Mouse (Mus musculus): ENCODE results near the gene Lpcat4. TPM values are rescaled to one million over a fixed set of nuclear protein-coding genes. Genes with fewer than 3 reads are reported as not detected.
A peak's percentile ranks its signal among the peaks of the same experiment; 100 is the strongest.

Gene Lpcat4
- total and polyA plus RNA-seq, 2 experiments from 2014 or later: 21.6 to 23.3 TPM

DNA sequence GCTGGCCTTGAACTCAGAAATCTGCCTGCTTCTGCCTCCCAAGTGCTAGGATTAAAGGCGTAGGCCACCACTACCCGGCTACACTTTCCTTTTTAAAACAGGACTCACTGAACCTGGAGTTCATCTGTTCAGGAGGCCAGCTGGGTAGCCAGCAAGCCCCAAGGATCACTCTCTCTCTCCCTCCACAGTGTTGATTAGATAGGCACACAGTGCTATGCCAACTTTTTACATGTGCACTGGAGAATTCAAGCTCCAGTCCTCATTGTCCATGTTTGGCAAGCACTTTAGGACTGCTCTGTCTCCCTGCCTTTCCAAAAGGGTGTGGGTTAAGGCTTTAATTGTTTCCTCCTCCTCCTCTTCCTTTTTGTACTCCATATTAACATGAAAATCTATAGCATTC lies 30.7 kb downstream of the Lpcat4 start:
- Histone ChIP-seq H3K27me3 (ENCODE audit: insufficient read depth, low read length) (no peaks in the 10 kb centered on the region), H3K4me1 (ENCODE audit: insufficient read depth, low read length) (peaks cover 23% of the 10 kb centered on the region), H3K36me3 (ENCODE audit: insufficient read depth, low read length) (no peaks in the 10 kb centered on the region), H3K4me2 (ENCODE audit: low read depth, low read length, poor library complexity, severe bottlenecking) (peak overlapping the region; percentile 9; the same call in 1 of the 2 replicates), H3K9me3 (ENCODE audit: low read length) (no peaks in the 10 kb centered on the region), H3K9ac (replicated peaks; ENCODE audit: low read length, poor library complexity, severe bottlenecking) (no peak overlapping the region), H3K27ac (ENCODE audit: low read depth, low read length) (no peak overlapping the region), H3K4me3 (ENCODE audit: low read depth, low read length) (no peak overlapping the region)
- ATAC-seq (ENCODE audit: low FRiP score): no peak
- no peak for DNase-seq (ENCODE audit: low spot score)
- no peak for TF ChIP-seq CTCF (IDR thresholded peaks at IDR 0.05)
- 86% methylated on average over 2 of the region's 2 CpGs for WGBS

DNA sequence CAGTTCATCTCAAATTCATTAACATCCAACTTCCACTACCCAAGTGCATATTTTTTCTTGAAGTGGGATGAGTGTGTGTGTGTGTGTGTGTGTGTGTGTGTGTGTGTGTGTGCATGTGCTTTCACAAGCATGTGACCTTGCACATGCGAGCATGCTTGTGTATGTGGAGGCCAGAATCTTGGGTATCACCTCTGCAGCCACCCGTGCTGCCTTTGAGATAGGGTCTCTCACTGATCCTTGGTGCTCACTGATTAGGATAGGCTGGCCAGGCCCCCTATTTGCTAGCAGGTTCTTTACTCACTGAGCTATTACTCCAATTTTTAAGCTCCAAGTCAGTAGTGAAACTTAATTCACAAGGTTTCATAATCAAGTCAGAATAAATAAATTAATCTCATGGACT lies 33.6 kb downstream of the Lpcat4 start:
- no peak for DNase-seq (ENCODE audit: low spot score)
- H3K36me3 ChIP-seq (ENCODE audit: insufficient read depth, low read length): no peaks in the 10 kb centered on the region
- H3K9me3 ChIP-seq (ENCODE audit: low read length): no peaks in the 10 kb centered on the region
- TF ChIP-seq CTCF (IDR thresholded peaks at IDR 0.05): no peak
- WGBS: 93% methylated on average over 2 of the region's 2 CpGs
- ATAC-seq (ENCODE audit: low FRiP score): no peak
- H3K4me2 ChIP-seq (ENCODE audit: low read depth, low read length, poor library complexity, severe bottlenecking): no peak overlapping the region
- no peak overlapping the region for H3K27ac ChIP-seq (ENCODE audit: low read depth, low read length)
- no peaks in the 10 kb centered on the region for H3K27me3 ChIP-seq (ENCODE audit: insufficient read depth, low read length)
- H3K9ac ChIP-seq (replicated peaks; ENCODE audit: low read length, poor library complexity, severe bottlenecking): no peak overlapping the region
- peaks cover 13% of the 10 kb centered on the region; the same call in 1 of the 2 replicates for H3K4me1 ChIP-seq (ENCODE audit: insufficient read depth, low read length)
- no peak overlapping the region for H3K4me3 ChIP-seq (ENCODE audit: low read depth, low read length)

DNA sequence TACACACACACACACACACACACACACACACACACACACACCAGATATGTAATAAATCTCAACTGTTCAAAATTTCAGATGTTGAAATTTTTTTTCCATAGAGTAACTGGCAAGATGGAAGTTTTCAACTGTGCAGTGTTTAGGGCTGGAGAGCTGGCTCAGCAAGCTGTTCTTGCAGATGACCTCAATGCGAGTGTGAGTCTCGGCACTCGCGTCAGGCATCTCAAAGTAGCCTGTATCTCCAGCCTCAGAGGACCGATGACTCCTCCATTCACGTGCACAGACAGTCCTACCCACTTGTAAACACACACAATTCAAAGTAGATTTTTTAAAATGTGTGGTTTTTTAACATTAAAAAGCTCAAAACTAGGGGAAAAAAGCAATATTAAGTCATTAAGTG lies 34.2 kb downstream of the Lpcat4 start:
- H3K4me2 ChIP-seq (ENCODE audit: low read depth, low read length, poor library complexity, severe bottlenecking): no peak overlapping the region
- no peak for TF ChIP-seq CTCF (IDR thresholded peaks at IDR 0.05)
- 88% methylated on average over 6 of the region's 6 CpGs for WGBS
- H3K9ac ChIP-seq (replicated peaks; ENCODE audit: low read length, poor library complexity, severe bottlenecking): no peak overlapping the region
- DNase-seq (ENCODE audit: low spot score): no peak
- no peak overlapping the region for H3K4me3 ChIP-seq (ENCODE audit: low read depth, low read length)
- H3K36me3 ChIP-seq (ENCODE audit: insufficient read depth, low read length): no peaks in the 10 kb centered on the region
- H3K27me3 ChIP-seq (ENCODE audit: insufficient read depth, low read length): no peaks in the 10 kb centered on the region
- H3K9me3 ChIP-seq (ENCODE audit: low read length): no peaks in the 10 kb centered on the region
- no peak overlapping the region for H3K27ac ChIP-seq (ENCODE audit: low read depth, low read length)
- no peak for ATAC-seq (ENCODE audit: low FRiP score)
- H3K4me1 ChIP-seq (ENCODE audit: insufficient read depth, low read length): peaks cover 12% of the 10 kb centered on the region; the same call in 1 of the 2 replicates

DNA sequence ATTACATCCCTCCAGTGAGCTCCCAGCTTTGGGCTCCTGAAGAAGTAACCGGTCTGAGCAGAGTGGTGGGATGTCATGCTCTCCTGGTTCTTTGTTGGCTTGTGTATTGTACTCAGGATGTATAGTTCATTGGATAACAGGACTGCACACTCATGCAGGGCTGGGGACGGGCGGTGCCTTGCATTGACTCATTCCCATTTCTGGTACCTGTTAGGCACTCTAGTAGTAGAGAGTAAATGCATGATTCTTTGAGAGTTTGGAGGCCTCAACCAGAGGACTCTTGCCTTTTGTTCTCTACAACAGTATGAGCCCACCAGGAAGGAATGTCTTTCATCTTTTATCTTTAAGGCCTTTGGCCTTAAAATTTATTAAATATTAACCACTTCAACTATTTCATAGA lies 37.6 kb downstream of the Lpcat4 start:
- no peak for ATAC-seq (ENCODE audit: low FRiP score)
- DNase-seq (ENCODE audit: low spot score): no peak
- no peaks in the 10 kb centered on the region for H3K4me1 ChIP-seq (ENCODE audit: insufficient read depth, low read length)
- no peak overlapping the region for H3K4me2 ChIP-seq (ENCODE audit: low read depth, low read length, poor library complexity, severe bottlenecking)
- H3K36me3 ChIP-seq (ENCODE audit: insufficient read depth, low read length): no peaks in the 10 kb centered on the region
- no peak overlapping the region for H3K9ac ChIP-seq (replicated peaks; ENCODE audit: low read length, poor library complexity, severe bottlenecking)
- no peaks in the 10 kb centered on the region for H3K27me3 ChIP-seq (ENCODE audit: insufficient read depth, low read length)
- 92% methylated on average over 3 of the region's 3 CpGs for WGBS
- H3K27ac ChIP-seq (ENCODE audit: low read depth, low read length): no peak overlapping the region
- no peak overlapping the region for H3K4me3 ChIP-seq (ENCODE audit: low read depth, low read length)
- H3K9me3 ChIP-seq (ENCODE audit: low read length): no peaks in the 10 kb centered on the region
- TF ChIP-seq CTCF (IDR thresholded peaks at IDR 0.05): no peak

DNA sequence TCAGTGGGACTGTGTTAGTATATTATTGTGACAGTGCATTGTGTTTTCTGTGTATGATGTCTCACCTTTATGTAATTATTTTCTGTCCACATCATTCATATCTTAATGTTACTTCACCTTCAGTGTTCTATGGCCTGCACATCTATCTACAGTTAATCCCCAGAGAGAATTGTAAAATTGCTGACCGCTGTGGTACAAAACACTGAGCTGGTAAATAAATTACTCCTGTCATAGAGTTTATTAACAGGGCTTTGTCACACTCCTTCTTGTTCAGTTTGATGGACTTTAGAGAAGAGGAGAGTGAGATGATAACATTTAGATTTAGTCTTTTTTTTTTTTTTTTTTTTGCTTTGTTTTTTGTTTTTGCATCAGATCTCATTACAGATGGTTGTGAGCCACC lies 43.6 kb downstream of the Lpcat4 start:
- WGBS: 84% methylated on average over 1 of the region's 1 CpGs
- peaks cover 8% of the 10 kb centered on the region; the same call in 1 of the 2 replicates for H3K4me1 ChIP-seq (ENCODE audit: insufficient read depth, low read length)
- no peaks in the 10 kb centered on the region for H3K36me3 ChIP-seq (ENCODE audit: insufficient read depth, low read length)
- TF ChIP-seq CTCF (IDR thresholded peaks at IDR 0.05): no peak
- H3K27ac ChIP-seq (ENCODE audit: low read depth, low read length): no peak overlapping the region
- no peak overlapping the region for H3K9ac ChIP-seq (replicated peaks; ENCODE audit: low read length, poor library complexity, severe bottlenecking)
- H3K9me3 ChIP-seq (ENCODE audit: low read length): no peaks in the 10 kb centered on the region
- no peak overlapping the region for H3K4me2 ChIP-seq (ENCODE audit: low read depth, low read length, poor library complexity, severe bottlenecking)
- H3K27me3 ChIP-seq (ENCODE audit: insufficient read depth, low read length): no peaks in the 10 kb centered on the region
- no peak for ATAC-seq (ENCODE audit: low FRiP score)
- H3K4me3 ChIP-seq (ENCODE audit: low read depth, low read length): no peak overlapping the region
- DNase-seq (ENCODE audit: low spot score): no peak

DNA sequence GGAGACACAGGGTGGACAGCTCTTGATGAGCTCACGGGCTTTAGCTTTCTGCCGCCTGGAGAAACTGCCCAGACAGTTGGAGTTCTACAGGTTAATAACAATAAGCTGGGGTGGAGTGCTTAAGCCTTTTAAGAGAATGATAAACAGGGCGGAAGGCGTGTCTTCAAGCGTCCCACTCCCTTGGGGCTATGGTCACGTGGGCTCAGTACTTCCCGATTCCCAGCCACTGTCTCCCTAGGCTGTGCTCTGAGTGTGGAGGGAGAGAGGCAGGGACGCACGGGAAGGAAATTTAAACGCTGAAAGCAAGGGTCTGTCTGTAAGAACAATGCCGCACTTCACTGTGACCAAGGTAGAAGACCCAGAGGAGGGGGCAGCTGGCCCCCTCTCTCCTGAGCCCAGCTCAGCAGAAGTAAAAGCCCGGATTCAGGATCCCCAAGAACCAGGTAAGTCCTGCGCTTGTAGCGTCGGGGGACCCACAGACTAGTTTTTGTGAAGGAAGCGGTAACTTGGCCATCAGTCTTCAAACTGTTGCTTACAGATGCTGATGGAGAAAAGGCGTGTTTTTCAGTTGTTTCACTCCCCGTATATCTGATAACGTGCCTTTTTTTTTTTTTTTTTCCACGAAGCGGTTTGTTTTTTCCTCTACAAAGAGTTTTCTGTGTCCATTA lies 45.2 kb downstream of the Lpcat4 start:
- H3K9me3 ChIP-seq (ENCODE audit: low read length): no peaks in the 10 kb centered on the region
- no peaks in the 10 kb centered on the region for H3K36me3 ChIP-seq (ENCODE audit: insufficient read depth, low read length)
- H3K27ac ChIP-seq (ENCODE audit: low read depth, low read length): no peak overlapping the region
- WGBS: 1% methylated on average over 21 of the region's 21 CpGs
- no peaks in the 10 kb centered on the region for H3K27me3 ChIP-seq (ENCODE audit: insufficient read depth, low read length)
- DNase-seq (ENCODE audit: low spot score): peak; percentile 70
- peak overlapping the region; percentile 50; the same call in 1 of the 2 replicates for H3K9ac ChIP-seq (replicated peaks; ENCODE audit: low read length, poor library complexity, severe bottlenecking)
- H3K4me2 ChIP-seq (ENCODE audit: low read depth, low read length, poor library complexity, severe bottlenecking): peak overlapping the region; percentile 74
- no peak for TF ChIP-seq CTCF (IDR thresholded peaks at IDR 0.05)
- peak overlapping the region; percentile 39 for H3K4me3 ChIP-seq (ENCODE audit: low read depth, low read length)
- H3K4me1 ChIP-seq (ENCODE audit: insufficient read depth, low read length): peaks cover 8% of the 10 kb centered on the region; the same call in 1 of the 2 replicates
- peak; percentile 62; the same call in 1 of the 2 replicates for ATAC-seq (ENCODE audit: low FRiP score)
